Mouse (Mus musculus) right cerebral cortex, postnatal 14 days (tissue): ENCODE results near the gene Olfr1408.

Experiments used
- DNase-seq: peaks from one replicate; pipeline ENCODE4 v3.0.0; 2022

The Olfr1408 gene

DNA sequence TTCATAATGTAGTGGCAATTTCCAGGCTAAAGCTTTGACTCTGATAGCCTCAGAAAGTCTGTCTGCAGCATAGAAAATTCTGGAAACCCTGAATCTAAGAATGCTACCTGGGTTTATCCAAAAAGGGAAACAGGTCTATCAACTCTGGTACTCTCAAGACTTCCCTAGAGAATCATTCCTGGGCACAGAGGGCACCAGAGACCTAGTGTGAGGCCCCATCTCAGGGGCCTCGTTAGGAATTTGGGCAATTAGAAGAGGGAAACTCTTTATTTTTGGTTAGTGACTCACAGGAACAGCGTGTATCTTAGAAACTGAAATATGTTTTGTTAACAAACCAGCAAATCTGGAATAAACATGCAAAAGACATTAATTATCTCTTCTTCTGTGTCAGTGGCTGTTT lies at the start of gene Olfr1408:
Gene Olfr1408 (minus strand): TSS at position 101 of the 400 bp plus-strand sequence.
- no peak for DNase-seq

DNA sequence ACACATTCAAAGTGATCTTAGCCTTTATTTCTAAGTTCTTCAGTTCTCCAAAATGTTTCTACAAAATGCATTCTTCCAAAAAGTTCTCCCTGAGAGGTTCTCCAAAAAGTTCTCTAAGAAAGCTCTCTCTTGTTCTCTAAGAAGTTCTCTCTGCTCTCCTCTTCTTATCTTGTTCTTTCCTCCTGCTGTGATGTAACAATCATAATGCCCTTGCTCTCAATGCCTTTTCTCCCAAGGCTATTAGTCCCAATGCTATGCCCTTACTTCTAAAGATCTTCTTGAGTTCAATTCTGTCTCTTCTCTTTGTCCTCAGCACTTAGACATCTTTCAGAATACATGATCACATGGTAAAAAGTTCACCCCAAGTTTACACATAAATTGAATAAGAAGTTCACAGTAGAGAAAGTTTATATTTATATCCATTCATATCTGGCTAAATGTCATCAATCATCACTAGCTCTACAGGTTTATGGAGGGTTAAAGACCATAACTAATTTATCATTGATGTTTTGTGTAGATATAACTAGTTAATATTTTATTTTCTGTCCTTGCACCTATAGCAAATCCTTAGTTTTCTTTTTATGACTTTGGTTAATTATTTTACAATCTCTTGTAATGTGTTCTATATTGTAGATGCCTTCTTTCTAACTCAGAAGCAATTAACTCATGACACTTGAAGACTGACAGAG lies 37.1 kb upstream of the Olfr1408 start:
- no peak for DNase-seq
